Mouse (Mus musculus) heart, adult 10 weeks (tissue): ENCODE results near the gene Zfp646. TPM values are rescaled to one million over a fixed set of nuclear protein-coding genes. Genes with fewer than 3 reads are reported as not detected.

ENCODE experiments used
- polyA plus RNA-seq: library from polyadenylated mRNA; stranded (reverse); fragments of 350-450 nt; fragmentation: Illumina TruSeq; extraction: RNeasy Lipid Tissue Mini Kit (QIAGEN cat#74804); gene quantifications from one replicate; pipeline ENCODE4 v1.2.3, GENCODE M21; 2014; ENCODE audit warnings: low read depth, low replicate concordance

Gene Zfp646
- polyA plus RNA-seq: 12.2 TPM

DNA sequence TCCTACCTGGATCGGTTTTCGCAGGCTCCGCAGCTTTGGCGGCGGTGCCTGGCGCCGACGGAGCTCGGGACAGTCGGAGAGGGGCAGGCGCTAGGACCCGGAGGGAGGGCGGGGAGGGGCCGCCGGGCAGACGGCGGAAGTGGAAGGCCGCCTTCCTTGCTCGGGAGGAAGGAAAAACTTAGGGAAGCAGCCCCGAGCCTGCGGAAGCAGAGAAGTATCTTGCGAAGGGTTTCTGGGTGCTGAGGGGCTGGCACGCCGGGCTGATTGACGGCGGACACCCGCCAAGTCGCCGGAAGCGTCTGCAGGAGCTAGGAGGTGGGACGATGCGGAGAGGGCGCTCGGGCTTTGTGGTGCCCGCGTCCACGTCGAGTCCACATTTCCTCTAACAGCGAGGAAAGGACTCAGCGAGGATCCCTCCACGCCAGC lies at the start of gene Zfp646:
Gene Zfp646, plus strand, starts transcription at position 181 of the 426 bp plus-strand sequence.

DNA sequence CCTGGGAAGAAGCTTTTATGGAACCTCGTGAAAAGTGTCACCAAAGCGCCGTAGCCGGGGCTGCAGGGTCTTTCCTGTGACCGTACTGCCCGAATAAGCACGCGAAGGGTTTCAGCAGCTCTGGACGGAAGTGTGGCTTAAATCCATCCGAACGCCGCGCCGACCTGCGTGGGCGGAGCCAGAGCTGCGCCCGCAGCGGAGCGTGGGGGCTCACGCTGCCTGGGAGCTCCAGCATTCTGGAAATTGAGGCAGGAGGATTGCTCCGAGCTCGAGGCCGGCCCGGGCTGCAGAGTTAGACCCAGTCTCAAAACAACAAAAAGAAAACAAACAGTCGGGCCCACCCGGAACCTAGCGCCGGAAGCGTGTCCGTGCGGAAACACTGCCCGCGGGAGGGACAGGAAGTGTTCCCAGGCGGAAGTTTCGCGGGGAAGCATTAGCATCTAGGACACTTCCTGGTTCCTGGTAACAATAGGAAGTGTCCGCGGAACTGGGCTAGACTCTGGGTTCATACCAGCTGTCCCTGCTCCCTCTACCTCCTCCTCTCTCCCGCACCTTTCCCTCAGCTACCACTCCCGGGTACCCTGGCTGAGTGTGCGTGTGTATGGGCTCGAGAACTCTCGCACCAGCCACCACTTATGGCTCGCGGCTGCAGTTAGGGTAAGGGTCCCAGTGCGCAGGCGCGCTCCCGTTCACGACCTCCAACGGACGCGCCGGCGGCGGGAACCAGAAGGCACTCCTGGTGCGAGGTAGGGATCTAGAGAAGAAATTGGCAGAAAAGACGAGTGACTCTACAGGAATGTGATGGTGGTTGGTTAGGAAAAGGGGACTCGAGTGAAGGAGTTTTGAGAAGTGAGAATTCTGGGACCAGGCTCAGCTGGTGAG lies 687 bp downstream of the Zfp646 start, which contains the start of gene Zfp668:
Gene Zfp668, minus strand, starts transcription at position 362 of the 882 bp plus-strand sequence.

GRCm38 (mm10) chr7:127890798-127891197 lies 14.8 kb downstream of the Zfp646 start, which contains the start of gene Prss53:
Gene Prss53 (minus strand): TSS chr7:127890970.

DNA sequence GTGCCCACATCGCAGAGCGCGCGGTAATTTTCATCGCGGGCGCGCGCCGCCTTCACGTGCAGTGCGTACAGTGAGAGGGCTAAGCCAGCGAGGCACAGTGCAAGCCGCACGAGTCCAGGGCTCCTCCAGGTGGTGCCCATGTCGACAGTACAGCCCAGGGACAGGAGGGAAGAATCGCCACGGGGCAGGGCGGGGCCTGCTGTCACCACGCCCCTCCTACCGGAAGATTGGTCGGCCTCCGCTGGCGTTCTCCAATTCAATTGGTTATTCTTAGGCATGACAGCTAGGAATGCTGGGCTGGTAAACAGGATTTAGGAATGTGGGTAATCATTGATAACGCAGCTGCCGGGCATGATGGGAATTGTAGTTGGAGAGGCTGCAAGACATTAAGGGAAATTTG lies 19.4 kb downstream of the Zfp646 start, which contains the start of the genes Gm21974 and Vkorc1:
Gene Gm21974, minus strand, starts transcription at position 13 of the 400 bp plus-strand sequence.
Gene Vkorc1, minus strand, starts transcription at position 176 of the 400 bp plus-strand sequence.

DNA sequence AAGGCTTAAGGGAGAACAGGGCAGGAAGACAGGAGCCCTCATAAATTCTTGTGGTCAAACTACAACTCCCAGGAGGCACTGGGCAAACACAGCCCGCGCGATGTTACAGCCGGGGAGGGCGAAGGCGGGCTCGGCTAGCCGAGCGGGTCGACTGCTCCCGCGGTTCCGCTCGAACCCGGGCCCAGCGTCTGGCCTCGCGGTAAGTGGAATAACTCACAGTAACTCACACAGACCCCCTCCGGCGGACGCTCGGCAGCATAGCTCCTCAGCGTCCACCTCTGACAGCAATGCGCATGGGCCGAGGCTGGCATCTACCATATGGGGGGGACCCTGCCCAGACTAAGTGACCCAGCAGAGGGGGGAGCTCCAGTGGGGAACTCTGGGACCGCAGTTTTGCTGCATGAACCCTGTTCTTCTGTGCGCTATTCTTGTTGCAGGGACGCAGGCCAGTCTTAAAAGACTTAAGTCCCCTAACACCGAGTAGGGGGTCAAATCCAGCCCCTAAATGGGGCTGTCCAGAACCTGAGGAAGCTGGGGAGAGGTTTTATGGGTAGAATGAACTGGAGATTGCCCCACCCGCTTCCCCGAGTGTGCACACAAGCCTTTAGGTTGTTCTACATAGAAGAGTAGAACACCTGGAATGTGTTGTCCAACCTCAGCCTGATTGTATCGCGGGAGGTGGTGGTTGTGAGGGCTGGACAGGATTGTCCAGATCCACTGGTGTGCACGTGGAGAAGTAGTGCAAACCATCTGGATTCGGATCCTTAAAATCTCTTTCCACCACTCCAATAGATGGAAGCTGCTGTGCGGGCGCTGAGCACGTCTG lies 28.2 kb downstream of the Zfp646 start, which contains the start of gene Bckdk:
Gene Bckdk, plus strand, starts transcription at position 112 of the 826 bp plus-strand sequence.

GRCm38 (mm10) chr7:127912190-127912871 lies 36.3 kb downstream of the Zfp646 start, which contains the start of gene Kat8:
Gene Kat8 (plus strand): TSS chr7:127912516.

GRCm38 (mm10) chr7:127929923-127930322 lies 53.9 kb downstream of the Zfp646 start, which contains the start of gene Prss8:
Gene Prss8 (minus strand): TSS chr7:127930104.

Other genes with a start within 250 kb of the Zfp646 start
- 20.2 TPM for gene Bcl7c, start 167.3 kb upstream of the Zfp646 start, polyA plus RNA-seq
- 10.0 TPM for gene Ctf1, start 163.5 kb upstream of the Zfp646 start, polyA plus RNA-seq
- gene Ctf2, start 144.1 kb upstream of the Zfp646 start, polyA plus RNA-seq: not detected
- gene Fbxl19, start 131.7 kb upstream of the Zfp646 start, polyA plus RNA-seq: 3.5 TPM
- 27.5 TPM for gene Orai3, start 106.4 kb upstream of the Zfp646 start, polyA plus RNA-seq
- gene Setd1a, start 99.6 kb upstream of the Zfp646 start, polyA plus RNA-seq: 13.0 TPM
- gene Gm49388, start 90.6 kb upstream of the Zfp646 start, polyA plus RNA-seq: not detected
- gene Hsd3b7, start 75.6 kb upstream of the Zfp646 start, polyA plus RNA-seq: 31.7 TPM
- 107 TPM for gene Stx4a, start 51.9 kb upstream of the Zfp646 start, polyA plus RNA-seq
- 1.1 TPM for gene Stx1b, start 51.7 kb upstream of the Zfp646 start, polyA plus RNA-seq
- gene Zfp668, start 607 bp downstream of the Zfp646 start, polyA plus RNA-seq: 3.6 TPM
- 2.9 TPM for gene Prss53, start 14.7 kb downstream of the Zfp646 start, polyA plus RNA-seq
- gene Gm21974, start 19.2 kb downstream of the Zfp646 start, polyA plus RNA-seq: not detected
- gene Vkorc1, start 19.4 kb downstream of the Zfp646 start, polyA plus RNA-seq: 36.8 TPM
- gene Bckdk, start 27.9 kb downstream of the Zfp646 start, polyA plus RNA-seq: 90.4 TPM
- gene Kat8, start 36.3 kb downstream of the Zfp646 start, polyA plus RNA-seq: 23.7 TPM
- gene Prss8, start 53.9 kb downstream of the Zfp646 start, polyA plus RNA-seq: not detected
- 16.2 TPM for gene Prss36, start 70.5 kb downstream of the Zfp646 start, polyA plus RNA-seq
- 387 TPM for gene Fus, start 91.2 kb downstream of the Zfp646 start, polyA plus RNA-seq
- gene Pycard, start 117.6 kb downstream of the Zfp646 start, polyA plus RNA-seq: 15.1 TPM
- gene Trim72, start 127.7 kb downstream of the Zfp646 start, polyA plus RNA-seq: 255 TPM
- 2.3 TPM for gene Itgam, start 186.4 kb downstream of the Zfp646 start, polyA plus RNA-seq
- not detected for gene Gm49368, start 186.5 kb downstream of the Zfp646 start, polyA plus RNA-seq